Mouse (Mus musculus) cerebellum, adult 9-10 months (tissue): ENCODE results near the gene Bach2.

Experiments
- DNase-seq: peaks from one replicate; pipeline ENCODE4 v3.0.0; 2022

The Bach2 gene

DNA sequence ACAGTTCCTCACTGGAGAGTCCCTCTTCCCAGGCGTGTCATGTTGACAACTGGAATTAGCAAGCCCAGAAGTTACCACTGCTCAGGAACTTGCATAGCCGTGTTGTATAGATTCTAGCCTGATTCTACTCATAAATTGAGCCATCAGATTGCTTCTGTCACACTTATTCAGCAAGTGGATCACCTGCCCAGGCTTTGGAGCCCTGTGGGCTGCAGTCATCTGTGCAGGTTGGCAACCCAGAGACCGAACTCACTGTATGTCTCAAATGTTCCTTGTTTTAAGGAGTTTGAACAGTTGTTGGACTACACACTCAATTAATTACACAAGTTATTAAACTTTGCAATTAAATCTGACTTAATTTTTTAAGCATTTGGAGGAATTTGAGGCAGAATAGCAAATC, 61.4 kb downstream of the Bach2 start:
- no peak for DNase-seq

DNA sequence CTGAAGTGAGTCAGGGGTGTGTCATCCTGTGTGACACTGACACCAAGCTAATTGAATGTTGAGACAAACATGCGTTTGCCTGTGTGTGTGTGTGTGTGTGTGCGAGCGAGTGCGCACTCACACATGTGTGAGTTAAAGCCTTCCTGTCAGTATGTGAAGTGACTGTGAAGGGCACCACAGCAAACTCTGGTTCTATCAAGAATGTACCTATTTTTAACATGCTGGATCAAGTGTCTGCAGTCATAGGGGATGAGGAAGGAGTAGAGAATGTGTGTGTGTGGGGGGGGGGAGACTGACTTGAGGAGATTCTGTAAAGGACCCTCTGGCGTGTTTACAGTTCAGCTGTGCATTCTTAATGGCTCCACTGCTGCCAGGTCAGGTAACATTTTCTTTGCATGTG, 64.1 kb downstream of the Bach2 start:
- no peak for DNase-seq

DNA sequence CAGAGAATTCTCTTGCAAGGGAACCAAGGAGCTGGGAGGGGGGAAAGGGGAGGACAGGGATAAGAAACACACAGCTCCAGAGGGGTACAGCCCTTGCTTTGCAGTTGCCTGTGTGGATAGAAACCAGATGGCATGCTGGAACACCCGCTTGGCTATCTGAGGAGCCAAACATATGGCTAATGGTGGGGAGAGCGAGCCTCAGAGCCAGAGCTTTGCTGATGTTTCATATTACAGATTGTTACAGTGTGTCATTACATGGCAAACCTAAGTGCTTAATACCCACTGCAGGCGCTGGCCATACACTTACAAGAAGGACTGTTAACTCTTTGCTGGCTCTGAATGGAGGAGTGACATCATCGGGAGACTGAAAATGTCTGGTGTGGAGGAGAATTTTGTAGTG, 64.5 kb downstream of the Bach2 start:
- peak; percentile 82 for DNase-seq

DNA sequence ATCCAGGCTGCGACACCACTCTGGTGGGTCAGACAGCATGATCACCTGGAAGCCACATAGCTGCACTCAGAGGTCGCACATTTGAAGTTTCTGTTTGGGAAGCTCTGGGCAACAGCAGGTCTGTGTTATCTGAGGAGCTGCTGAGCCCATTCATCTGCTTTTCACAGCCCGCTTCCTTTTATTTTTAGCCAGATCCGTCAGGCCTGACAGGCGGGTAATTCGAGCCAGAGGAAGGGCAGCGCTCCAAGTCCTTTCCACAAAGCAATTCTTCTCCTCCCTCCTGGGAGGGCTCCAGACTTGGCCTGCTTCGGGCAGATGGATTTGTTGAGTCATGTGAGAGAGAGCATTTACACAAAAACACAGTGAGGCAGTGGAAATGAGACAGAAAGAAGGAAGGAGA, 65.1 kb downstream of the Bach2 start:
- peak; percentile 98 for DNase-seq

DNA sequence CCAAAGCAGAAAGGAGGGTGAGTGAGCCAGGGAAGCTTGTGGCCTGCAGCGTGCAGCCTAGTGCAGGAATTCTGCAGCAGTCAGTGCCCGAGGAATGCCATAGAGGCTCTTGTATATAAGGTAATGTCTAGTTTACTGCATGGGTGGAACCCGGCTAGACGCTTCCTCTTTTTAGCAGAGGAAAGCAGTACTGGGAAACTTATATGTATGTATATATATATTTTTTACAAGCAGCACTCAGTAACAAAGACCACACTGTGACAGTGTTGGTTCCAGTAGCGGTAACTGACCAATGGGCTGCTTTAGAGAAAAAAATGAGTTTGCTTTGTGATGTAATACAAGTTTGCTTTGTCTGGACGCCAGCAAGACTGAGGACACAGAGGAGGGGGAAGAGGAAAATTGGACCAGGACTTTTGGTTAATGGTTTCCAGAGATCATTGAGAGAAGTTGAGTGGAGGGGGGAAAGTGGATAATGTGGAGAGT, 65.7 kb downstream of the Bach2 start:
- DNase-seq, result peak; percentile 64

DNA sequence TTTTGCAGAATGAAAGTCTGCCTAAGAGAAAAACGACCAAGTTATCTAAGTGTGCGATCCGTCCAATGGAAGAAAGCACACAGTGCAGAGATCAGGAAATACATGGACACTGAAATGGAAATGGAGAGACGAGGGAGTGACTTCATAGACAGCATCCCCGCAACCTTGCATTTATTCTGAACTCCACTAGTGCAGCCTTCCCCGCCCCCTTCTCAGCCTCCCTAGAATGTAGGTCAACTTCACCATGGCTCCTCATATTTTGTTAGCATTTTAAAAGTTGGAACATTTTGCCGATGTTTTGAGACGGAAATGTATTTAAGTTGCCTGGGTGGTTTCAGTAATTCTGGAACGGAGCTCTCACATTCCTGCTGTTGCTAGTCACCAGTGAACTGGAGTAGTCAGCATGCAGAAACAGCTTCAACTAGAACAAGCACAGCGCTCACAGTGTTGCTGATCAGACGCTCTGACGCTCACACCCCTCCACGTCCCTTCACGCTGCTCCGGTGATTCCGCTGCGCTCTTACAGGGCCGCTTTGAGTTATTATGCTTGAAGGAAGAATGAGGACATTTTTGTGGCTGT, 66.5 kb downstream of the Bach2 start:
- DNase-seq, result no peak

DNA sequence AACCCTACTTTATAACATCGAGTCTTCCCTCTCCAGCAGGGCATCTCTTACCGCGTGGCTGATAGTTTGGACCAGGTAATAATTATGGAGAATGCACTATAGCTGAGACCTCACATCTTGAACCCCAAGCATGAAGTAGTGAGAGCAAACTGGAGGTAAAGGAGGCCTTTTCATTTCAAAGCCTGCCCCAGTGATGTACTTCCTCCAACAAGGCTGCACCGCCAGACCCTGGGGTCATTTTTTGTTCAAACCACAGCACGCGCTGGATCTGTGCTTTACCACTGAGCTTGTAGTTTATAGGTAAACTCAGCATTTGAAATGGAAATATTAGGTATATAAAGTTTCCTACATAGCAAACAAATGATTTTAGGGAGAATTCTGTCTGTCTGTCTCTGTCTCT, 67.1 kb downstream of the Bach2 start:
- DNase-seq, result no peak

DNA sequence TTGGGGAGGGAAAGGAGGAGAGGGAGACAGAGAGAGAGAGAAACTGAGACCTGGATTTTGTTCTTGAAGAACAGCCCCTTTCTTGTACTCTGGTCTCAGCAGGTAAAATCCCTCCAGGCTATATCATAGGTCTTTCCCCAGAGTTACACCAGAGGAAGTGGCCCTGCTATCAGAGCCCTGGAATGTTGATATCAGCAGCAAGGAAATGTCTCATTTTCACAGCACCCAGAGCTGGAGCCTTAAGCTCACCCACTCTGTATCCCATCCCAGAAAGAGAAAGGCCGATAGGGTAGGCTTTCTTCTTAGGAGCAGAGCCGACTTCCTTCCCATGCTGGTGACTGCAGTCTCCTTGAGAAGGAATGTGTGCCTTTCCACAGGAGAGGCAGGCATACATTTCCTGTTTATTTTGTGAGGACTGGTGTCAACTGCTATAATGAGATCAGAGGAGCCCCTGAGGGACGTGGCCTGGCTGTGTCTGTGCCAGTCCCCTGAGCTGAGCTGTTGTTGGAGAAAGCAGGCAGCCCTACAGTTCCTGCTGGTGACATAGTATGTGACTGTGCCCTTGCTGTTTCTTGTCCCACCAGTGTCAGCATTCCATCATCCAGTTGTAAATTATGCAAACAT, 67.7 kb downstream of the Bach2 start:
- no peak for DNase-seq

DNA sequence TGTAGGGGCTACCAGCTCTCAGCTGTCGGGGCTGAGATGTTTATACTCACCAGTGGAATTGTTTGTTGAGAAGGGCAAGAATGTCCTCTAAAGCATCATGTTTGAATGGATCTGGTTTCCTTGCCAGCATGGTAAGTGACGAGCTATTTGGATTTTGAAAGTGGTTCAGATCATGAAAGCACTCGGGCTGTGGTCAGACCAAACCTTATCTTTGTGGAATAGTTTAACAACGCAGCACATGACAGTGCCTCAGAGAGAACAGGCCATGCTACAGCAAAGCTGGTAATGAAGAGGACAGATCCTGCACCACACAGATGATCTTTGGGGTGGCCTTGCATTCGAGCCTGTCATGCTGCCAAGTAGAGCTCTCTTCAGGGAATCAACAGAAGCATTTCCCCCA, 68.6 kb downstream of the Bach2 start:
- no peak for DNase-seq

DNA sequence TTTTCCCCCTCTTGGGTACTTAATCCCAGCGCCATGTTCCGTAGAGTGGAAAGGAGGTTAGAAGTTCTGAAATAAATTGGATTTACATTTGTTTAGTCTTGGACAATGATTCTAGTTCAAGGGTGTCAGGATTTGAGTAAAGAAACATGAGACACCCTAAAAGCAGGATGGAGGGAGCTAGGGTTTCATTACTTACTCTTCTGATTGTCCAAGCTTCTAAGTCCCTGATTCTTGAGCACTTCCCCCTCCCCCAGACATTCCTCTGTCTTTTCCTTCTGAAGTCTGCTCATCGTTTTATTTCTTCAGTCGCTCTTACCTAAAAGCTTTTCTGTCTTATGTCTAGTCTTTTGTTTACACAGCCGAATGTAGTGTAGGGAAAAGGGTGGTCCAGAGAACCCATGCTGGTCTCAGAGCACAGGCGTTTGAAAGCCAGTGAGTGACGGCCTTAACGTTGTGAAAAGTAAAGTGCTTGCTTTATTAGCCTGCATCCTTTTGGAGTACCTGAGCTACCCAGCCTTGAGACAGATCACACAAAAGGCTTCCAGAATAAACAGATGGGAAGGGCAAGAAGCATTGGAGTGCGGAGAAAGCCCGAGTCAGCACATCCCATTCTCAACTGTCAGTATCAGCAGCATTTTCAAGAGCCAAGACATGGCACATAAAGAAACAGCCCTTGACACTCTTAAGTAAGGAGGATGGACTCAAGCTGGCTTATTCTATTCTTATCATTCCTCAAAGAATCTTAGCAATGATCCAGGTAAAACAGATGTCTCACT, 73.8 kb downstream of the Bach2 start:
- no peak for DNase-seq

DNA sequence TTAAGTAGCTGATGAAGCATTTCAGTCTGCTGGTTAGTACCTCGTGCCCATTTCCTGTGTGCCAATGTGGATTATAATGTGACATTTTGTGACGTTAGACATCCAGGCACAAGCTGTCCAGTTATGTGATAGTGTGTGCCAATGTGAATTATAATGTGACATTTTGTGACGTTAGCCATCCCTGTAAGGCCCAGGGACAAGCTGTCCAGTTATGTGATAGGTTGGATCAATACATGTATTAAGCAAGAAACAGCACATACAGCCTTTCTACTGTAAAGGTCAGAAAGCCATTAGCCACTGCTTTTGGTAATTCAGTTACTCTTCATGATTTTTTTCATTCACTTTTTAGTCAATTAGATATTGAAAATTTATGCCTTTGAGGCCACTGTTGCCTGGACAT, 76.3 kb downstream of the Bach2 start:
- no peak for DNase-seq

DNA sequence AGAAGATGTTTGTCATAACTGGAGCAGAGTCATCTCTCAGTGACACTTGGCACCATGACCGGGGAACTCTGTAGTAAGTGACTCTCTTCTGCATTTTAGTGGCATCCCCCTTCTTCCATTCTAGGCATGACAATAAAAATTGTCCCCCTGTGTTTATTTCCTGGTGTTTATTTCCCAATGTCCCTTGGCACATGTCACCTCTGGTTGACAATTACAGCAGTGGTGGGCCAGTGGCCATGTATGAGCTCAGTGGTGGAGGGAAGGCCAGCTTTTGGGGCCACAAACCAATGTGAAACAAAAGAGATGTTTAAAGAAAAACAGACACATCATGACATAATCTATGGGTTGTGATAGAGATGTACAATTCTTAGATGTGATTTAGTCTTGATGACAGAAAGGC, 80.0 kb downstream of the Bach2 start:
- no peak for DNase-seq

DNA sequence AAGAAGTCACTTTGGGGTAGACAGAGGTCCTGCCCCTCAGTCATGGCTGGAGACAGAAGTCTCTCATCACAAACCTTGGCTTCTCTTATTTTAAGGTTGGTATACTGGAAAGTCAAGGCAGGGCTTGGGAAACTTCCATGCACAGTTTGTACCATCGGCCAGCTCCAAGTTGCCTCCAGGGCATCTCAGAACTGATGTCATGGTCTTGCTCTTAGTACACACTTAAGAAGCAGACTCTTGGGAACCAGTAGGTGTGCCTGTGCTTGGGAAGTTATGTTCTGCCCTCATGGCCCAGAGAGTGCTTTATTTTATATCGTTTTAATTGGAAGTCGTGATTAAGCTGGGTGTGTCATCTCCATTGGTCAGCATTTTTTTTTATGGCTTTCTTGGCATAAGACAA, 80.7 kb downstream of the Bach2 start:
- no peak for DNase-seq

DNA sequence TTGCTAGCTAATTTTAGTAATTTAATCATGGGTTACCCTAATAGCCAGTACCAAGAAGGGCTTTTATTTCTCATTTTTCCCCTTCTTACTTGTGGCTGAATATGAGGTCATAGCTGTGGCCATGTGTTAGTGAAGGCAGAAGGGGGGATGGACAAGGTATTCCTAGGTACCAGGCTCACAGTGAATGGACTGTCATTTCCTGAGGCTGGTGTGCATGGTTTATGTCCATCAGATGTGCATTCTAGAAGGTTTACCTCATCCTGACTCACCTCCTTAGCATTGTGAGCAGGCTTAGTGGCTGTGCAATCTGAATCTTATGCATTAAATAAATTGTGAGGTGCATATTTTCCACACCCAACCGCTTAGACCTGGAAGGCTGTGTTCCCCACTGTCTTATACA, 81.4 kb downstream of the Bach2 start:
- DNase-seq, result no peak

DNA sequence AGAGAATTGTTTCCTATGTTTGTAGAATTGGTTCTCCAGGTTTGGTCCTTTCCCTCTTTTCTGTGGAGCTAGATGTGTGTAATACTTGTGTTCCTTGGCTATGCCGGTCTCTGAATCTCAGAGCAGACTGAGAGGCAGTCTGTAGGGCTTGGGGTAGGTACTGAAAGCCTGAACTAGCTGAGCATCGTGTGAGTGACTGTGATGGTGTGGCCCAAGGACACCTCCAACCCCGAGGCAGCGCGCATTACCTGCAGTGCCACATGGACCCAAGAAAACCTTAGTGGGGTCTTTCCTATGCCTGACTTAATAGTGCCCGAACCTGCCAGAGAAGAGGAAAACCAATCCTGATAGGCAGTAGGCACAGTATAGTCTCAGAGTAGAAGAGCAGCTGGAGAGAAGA, 85.5 kb downstream of the Bach2 start:
- DNase-seq, result no peak

DNA sequence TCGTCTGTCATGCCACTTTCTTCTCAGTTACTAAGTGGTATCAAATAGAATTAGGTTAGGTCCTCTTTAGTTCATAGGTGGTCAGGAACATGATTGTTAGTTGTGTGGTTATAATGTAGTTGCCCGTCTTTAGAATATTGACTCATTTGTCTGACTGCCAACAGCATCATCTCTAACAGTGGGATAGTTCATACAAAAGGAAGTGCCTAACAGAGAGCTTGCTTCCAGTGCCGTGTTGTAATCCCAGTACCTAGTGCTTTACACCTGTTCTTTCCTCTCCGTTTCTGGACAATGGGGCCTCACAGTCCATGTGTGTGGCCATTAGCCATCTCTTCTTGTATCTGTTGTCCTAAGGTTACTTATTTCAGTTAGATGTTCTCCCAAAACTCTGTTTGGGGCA, 86.4 kb downstream of the Bach2 start:
- DNase-seq, result no peak

DNA sequence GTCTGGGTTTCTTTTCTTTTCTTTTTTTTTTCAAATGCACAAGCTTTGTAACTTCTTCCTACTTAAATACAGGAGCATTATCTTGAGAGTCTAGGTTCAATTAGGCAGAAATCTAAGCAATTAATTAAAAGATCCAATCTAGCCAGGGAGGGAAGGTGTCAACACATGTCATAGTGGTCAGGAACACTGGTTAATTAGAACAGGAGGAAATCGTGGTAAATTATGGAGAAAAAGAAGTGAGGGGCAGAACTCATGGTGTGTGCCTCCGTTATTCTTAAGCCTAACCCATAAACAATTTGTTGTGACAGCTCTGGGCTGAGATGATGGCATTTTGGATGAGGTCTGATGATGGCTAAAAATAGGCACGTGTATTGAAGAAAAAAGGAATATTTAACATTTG, 87.0 kb downstream of the Bach2 start:
- DNase-seq, result no peak

DNA sequence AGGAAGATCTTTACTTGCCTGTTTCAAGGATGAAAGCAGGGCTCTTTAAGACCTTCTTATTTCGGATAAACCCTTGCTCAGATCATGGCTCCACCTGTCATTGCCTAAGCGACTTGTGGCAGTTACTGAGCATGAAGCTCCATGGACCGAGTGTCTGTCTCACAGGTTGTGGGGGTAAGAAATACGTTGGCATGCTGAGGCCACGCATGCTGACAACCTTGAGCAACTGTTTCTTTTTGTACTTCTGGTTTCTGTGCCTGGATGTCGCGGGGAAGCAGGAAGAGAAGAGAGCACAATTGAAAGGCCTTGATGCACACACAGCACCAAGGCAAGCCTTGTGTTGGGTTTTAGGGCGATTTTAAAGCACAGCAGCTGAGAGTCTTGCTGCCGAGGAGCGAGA, 87.7 kb downstream of the Bach2 start:
- no peak for DNase-seq

DNA sequence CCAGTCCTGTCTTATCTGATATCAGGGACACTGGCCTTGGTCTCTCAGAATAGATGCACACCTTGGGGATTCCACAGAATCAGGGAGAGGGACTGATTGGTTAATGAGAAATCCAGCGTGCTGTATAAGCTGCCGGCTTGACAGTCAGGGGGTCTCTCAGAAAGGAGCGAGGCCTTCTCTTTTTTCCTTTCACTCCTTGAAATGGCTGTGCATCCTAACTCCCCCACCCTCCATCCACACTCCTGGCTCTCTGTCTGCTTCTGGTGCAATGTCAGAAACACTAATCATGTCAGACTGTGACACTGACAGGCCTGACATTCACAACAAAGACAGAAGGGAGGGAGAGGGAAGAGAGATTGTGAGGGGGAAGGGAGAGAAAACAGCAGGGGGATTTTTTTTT, 88.3 kb downstream of the Bach2 start:
- no peak for DNase-seq

DNA sequence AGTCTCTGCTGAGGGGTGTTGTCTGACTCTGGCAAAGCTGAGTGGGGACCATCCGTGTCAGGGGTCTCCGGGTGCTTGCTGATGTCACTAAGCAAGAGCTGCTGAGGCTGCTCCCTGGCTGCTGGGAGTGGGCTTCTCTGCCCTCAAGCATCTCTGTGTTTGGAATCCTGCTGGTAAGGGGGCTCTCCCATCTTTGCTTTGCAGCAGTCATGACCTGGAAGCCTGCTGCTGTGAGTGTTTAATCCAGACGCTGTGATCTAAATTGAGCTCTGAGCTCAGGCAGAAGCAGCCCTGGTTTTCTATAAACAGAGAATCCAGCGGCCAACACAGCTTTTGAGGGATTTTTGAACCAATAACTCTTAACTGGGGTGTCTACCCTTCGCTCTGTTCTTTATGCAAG, 89.0 kb downstream of the Bach2 start:
- no peak for DNase-seq

DNA sequence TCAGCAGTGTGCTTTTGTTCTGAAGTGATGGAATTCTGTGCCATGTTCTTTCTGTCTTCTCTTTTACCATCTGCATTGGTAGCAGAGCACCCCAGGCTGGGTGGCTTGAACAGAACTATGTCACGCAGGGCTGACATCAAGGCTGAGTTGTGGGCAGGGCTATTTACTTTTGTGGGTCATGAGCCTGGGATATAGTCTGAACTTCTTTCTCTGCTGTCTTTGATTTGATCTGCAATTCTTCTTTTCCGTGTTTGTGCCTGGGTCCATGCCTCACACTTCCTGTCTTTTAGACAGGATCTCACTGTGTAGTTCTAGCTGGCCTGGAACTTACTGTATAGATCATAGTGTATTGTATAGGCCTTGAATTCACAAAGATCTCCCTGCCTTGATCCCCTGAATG, 90.0 kb downstream of the Bach2 start:
- no peak for DNase-seq

DNA sequence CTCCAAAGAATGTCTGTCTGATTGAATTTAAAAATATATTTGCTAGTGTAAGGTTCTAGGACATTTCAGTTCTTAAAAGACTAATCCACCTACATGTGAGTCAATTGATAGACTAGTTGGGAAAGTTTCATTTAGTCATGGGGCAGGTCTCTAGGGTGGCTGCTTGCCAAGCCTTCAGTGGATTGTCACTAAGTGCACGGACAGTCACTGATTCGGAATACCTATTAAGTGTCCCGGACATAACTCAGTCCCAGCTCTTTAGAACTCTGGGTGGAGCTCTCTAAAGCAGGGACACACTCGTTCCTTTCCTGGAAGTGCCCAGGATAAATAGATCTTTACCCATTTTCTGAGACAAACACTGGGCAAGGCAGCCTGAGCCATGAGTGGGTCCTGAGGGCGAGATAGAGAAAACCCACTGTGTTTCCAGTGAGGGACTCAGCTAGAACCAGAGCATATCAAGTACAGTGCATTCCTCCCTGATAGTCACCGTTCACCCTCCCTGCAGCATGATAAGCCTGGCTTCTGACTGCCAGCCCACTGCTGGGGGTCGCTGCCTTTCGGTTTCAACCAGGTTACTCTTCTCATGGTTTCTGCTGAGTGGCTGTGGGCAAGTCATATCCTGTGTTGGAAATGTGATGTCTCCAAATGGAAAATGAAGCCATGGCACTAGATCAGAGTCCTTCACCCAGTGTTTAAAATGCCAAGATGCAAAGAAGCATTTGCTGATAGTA, 92.1 kb downstream of the Bach2 start:
- DNase-seq, result no peak

DNA sequence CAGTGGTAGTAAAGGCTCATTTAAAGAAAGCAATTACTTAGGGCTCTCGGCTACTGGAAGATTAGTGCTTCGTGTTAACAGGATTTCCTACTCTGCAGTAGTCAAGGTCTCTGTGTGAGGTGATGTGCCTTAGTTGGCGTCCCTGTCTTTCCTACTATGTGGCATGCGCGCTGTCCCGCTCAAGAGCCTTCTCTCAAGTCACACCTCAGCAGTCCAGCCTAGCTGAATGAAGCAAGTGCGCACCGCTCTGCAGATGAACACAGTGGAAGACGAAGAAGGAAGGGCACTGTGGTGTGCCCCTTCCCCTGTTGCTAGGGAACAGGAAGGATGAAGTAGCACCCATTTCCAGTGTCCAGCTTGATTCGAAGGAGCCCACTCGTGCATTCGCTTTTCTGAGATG, 93.4 kb downstream of the Bach2 start:
- DNase-seq, result no peak

DNA sequence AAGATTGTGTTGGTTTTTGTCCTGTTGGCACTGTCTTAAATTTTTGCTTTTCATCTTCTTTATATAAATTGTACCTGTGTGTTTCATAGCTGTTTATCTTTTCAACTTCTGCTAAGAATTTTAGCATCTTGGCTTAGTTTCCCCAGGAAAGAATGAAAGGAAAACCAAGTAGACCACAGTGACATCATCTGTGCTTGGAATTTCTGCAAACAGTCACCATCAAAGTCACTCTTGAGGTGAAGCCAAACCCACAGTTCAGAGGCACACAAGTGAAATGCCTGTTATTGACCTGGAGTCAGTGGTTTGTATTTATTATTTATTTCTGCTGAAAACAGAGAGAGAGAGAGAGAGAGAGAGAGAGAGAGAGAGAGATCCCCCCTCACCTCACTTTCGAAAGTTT, 95.5 kb downstream of the Bach2 start:
- DNase-seq, result no peak
